Mouse (Mus musculus): ENCODE measurements around the gene Slc22a16. TPM values are rescaled to one million over a fixed set of nuclear protein-coding genes. Genes with fewer than 3 reads are reported as not detected.
A peak's percentile ranks its signal among the peaks of the same experiment; 100 is the strongest.

Slc22a16 gene
- total and polyA plus RNA-seq, 3 experiments = not detected

DNA sequence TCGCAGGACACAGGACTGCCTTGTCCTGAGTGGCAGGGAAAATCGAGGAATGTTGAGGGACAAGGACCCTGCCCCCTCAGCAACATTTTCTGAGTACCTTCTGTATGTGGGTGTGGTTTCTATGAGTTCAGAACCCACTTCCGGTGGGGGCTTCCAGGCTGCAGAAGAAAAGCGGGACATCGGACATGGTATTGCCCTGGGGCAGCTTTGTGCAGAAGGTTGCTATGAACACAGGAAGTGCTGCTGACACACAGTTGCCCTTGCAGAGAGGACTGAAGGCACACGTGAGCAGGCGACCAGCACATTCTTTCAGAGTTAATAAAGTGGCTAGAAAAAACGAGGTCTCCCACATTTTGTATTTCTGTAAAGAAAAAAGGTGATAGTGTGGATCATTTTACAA lies 42.6 kb upstream of the Slc22a16 start:
- Histone ChIP-seq H3K9me3 (replicated peaks; ENCODE audit: insufficient read depth, low read length) (no peaks in the 10 kb centered on the region), H3K9ac (ENCODE audit: control insufficient read depth, low read depth, low read length, poor library complexity, severe bottlenecking) (peak overlapping the region; percentile 60), H3K27ac (ENCODE audit: control insufficient read depth, low read depth, low read length) (peak overlapping the region; percentile 77; the same call in 1 of the 2 replicates), H3K4me1 (ENCODE audit: control insufficient read depth in 1 of 2, insufficient read depth in 2 of 2, low read length in 2 of 2) (peaks cover 4 to 20% of the 10 kb centered on the region in 2 experiments; a peak in 3 of 4 replicates), H3K36me3 (ENCODE audit: control insufficient read depth in 1 of 2, insufficient read depth in 2 of 2, low read length in 2 of 2) (peaks cover 0 to 10% of the 10 kb centered on the region in 2 experiments; a peak in 2 of 4 replicates), H3K79me2 (ENCODE audit: control insufficient read depth, insufficient read depth, low read length, poor library complexity) (no peaks in the 10 kb centered on the region), H3K27me3 (ENCODE audit: control insufficient read depth in 1 of 2, insufficient read depth in 2 of 2, low read length in 2 of 2) (no peaks in the 10 kb centered on the region; a peak in 1 of 4 replicates), H3K4me3 (ENCODE audit: control insufficient read depth in 1 of 2, insufficient read depth in 1 of 2, low read depth in 2 of 2, low read length in 2 of 2) (peak overlapping the region; percentile 13 to 49)
- peak; percentile 59 for DNase-seq (ENCODE audit: low read depth, low spot score)
- TF ChIP-seq CHD2 (IDR thresholded peaks at IDR 0.05; ENCODE audit: low read length) (no peak), SIN3A (IDR thresholded peaks at IDR 0.05; ENCODE audit: low read length) (no peak), RCOR1 (IDR thresholded peaks at IDR 0.05; ENCODE audit: low read depth, low read length) (no peak), CHD1 (IDR thresholded peaks at IDR 0.05; ENCODE audit: low read depth, low read length) (no peak), GABPA (IDR thresholded peaks at IDR 0.05; ENCODE audit: low read depth, low read length) (no peak), USF1 (IDR thresholded peaks at IDR 0.05; ENCODE audit: low read depth, low read length) (0 out of 2 replicates have a peak, but pooled peaks have one; percentile 31), NRF1 (IDR thresholded peaks at IDR 0.05; ENCODE audit: insufficient read depth, low read depth, low read length, poor library complexity, severe bottlenecking) (no peak), HCFC1 (IDR thresholded peaks at IDR 0.05; ENCODE audit: low read depth, low read length) (no peak), ELF1 (IDR thresholded peaks at IDR 0.05; ENCODE audit: low read depth, low read length) (0 out of 2 replicates have a peak, but pooled peaks have one; percentile 39), KAT2A (conservative IDR thresholded peaks at IDR 0.05; ENCODE audit: low read depth, low read length) (no peak), E2F4 (IDR thresholded peaks at IDR 0.05; ENCODE audit: borderline replicate concordance, low read depth, low read length) (no peak), TCF12 (IDR thresholded peaks at IDR 0.05; ENCODE audit: low read depth, low read length) (no peak), JUND (IDR thresholded peaks at IDR 0.05; ENCODE audit: low read depth, low read length) (no peak), MAFK (IDR thresholded peaks at IDR 0.05; ENCODE audit: borderline replicate concordance, low read depth, low read length) (no peak), BHLHE40 (IDR thresholded peaks at IDR 0.05; ENCODE audit: borderline replicate concordance, low read depth, low read length) (peak; percentile 61; the same call in 1 of the 2 replicates)

DNA sequence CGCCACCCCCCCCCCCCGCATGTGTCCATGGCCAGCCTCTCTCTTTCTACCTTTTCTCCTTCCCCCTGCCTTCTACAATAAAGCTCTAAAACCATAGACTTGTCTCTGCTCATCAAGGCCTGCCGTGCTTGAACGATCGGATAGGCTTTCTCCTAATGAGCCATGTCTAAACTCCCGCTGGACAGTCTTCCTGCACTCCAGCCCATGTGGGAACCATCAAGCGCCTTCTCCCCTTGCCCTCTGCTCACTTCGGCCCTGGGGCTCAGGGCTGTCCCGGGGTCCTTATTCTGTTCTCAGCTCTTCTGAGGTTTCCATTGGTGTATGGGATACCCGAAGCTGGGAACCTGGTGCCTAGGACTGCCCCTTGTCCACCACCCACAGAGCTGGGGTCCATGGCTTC lies 41.5 kb upstream of the Slc22a16 start:
- H3K4me1 ChIP-seq (ENCODE audit: control insufficient read depth in 1 of 2, insufficient read depth in 2 of 2, low read length in 2 of 2) = peaks cover 4 to 20% of the 10 kb centered on the region in 2 experiments; a peak in 3 of 4 replicates
- no peak for TF ChIP-seq MEF2A (IDR thresholded peaks at IDR 0.05; ENCODE audit: extremely low read depth, insufficient replicate concordance, low read depth, low read length, poor library complexity, severe bottlenecking)
- TF ChIP-seq ZNF384 (IDR thresholded peaks at IDR 0.05; ENCODE audit: low read depth, low read length) = no peak
- DNase-seq (ENCODE audit: low read depth, low spot score) = no peak

More for the DNA sequence above, 41.5 kb upstream of the Slc22a16 start:
- Histone ChIP-seq H3K9ac (ENCODE audit: control insufficient read depth, low read depth, low read length, poor library complexity, severe bottlenecking) (peak overlapping the region; percentile 56), H3K4me3 (ENCODE audit: control insufficient read depth in 1 of 2, insufficient read depth in 1 of 2, low read depth in 2 of 2, low read length in 2 of 2) (peak overlapping the region; percentile 13 to 28), H3K9me3 (replicated peaks; ENCODE audit: insufficient read depth, low read length) (no peaks in the 10 kb centered on the region), H3K79me2 (ENCODE audit: control insufficient read depth, insufficient read depth, low read length, poor library complexity) (no peaks in the 10 kb centered on the region), H3K36me3 (ENCODE audit: control insufficient read depth in 1 of 2, insufficient read depth in 2 of 2, low read length in 2 of 2) (peaks cover 0 to 10% of the 10 kb centered on the region in 2 experiments; a peak in 2 of 4 replicates), H3K27me3 (ENCODE audit: control insufficient read depth in 1 of 2, insufficient read depth in 2 of 2, low read length in 2 of 2) (no peaks in the 10 kb centered on the region), H3K27ac (ENCODE audit: control insufficient read depth, low read depth, low read length) (peak overlapping the region; percentile 69; the same call in 1 of the 2 replicates)

Measured in MEL (cell line).